Mouse (Mus musculus): ENCODE data around the gene Magi2. TPM values are rescaled to one million over a fixed set of nuclear protein-coding genes. Genes with fewer than 3 reads are reported as not detected.

Magi2 gene
- polyA plus RNA-seq, 1 experiment: 0.48 TPM

DNA sequence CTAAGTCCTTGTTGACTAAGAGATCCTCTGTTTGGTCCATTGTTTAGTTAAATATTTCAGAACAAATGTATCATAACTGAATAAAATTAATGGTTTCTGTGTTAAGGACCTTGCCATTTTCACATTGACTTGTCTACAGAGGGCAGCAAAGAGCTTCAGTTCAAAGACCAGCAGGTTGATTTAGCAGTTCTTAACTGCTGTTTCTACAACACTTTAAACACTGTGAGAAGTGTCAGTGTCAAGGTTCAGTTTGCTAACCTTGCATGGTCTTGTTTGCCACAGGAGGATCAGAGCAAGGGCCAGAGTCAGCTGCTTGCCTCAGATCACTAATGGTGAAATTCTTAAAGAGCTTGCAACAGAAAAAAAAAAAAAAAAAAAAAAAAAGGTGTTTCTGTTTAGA is 295.3 kb downstream of the Magi2 start:
- no peaks in the 10 kb centered on the region for H3K79me2 ChIP-seq (ENCODE audit: control insufficient read depth, insufficient read depth)
- H3K27me3 ChIP-seq (ENCODE audit: control insufficient read depth, insufficient read depth, insufficient read length): no peaks in the 10 kb centered on the region
- TF ChIP-seq MAX (IDR thresholded peaks at IDR 0.05; ENCODE audit: low read depth): no peak
- TF ChIP-seq MYOD1 (IDR thresholded peaks at IDR 0.05; ENCODE audit: control insufficient read depth in 1 of 3, insufficient read length in 2 of 3, low read depth in 2 of 3): no peak
- no peak for TF ChIP-seq TCF3 (IDR thresholded peaks at IDR 0.05; ENCODE audit: insufficient read length, low read depth)
- no peak for TF ChIP-seq E2F4 (IDR thresholded peaks at IDR 0.05; ENCODE audit: insufficient read depth)
- TF ChIP-seq POLR2AphosphoS2 (IDR thresholded peaks at IDR 0.05; ENCODE audit: insufficient read length, low read depth): no peak
- no peak for TF ChIP-seq REST (IDR thresholded peaks at IDR 0.05; ENCODE audit: insufficient read depth, insufficient read length)
- no peak for TF ChIP-seq USF1 (IDR thresholded peaks at IDR 0.05; ENCODE audit: low read depth)
- no peak for TF ChIP-seq SRF (IDR thresholded peaks at IDR 0.05; ENCODE audit: control insufficient read depth, insufficient read length, low read depth)
- TF ChIP-seq TCF12 (IDR thresholded peaks at IDR 0.05; ENCODE audit: insufficient read depth, poor library complexity, severe bottlenecking): no peak
- TF ChIP-seq MYOG (IDR thresholded peaks at IDR 0.05; ENCODE audit: control insufficient read depth in 1 of 3, insufficient read depth in 1 of 3, insufficient read length in 2 of 3, low read depth in 2 of 3): no peak
- TF ChIP-seq POLR2A (IDR thresholded peaks at IDR 0.05; ENCODE audit: insufficient read length, low read depth): no peak
- no peak for TF ChIP-seq CEBPB (IDR thresholded peaks at IDR 0.05; ENCODE audit: insufficient read depth, poor library complexity, severe bottlenecking)
- no peak overlapping the region for H3ac ChIP-seq (ENCODE audit: control insufficient read depth, insufficient read length)
- H3K4me3 ChIP-seq: no peak overlapping the region
- no peak overlapping the region for H3K4me2 ChIP-seq (ENCODE audit: low read depth)
- H3K36me3 ChIP-seq (ENCODE audit: control insufficient read depth, insufficient read depth): no peaks in the 10 kb centered on the region

GRCm38 (mm10) chr5:19539348-19539747 is 312.5 kb downstream of the Magi2 start:
- no peak for TF ChIP-seq MYOG (IDR thresholded peaks at IDR 0.05; ENCODE audit: control insufficient read depth in 1 of 3, insufficient read depth in 1 of 3, insufficient read length in 2 of 3, low read depth in 2 of 3)
- TF ChIP-seq TCF3 (IDR thresholded peaks at IDR 0.05; ENCODE audit: insufficient read length, low read depth): no peak
- TF ChIP-seq USF1 (IDR thresholded peaks at IDR 0.05; ENCODE audit: low read depth): no peak
- no peak for TF ChIP-seq MYOD1 (IDR thresholded peaks at IDR 0.05; ENCODE audit: control insufficient read depth in 1 of 3, insufficient read length in 2 of 3, low read depth in 2 of 3)
- no peak for TF ChIP-seq TCF12 (IDR thresholded peaks at IDR 0.05; ENCODE audit: insufficient read depth, poor library complexity, severe bottlenecking)
- no peak for TF ChIP-seq POLR2AphosphoS2 (IDR thresholded peaks at IDR 0.05; ENCODE audit: insufficient read length, low read depth)
- no peak for TF ChIP-seq E2F4 (IDR thresholded peaks at IDR 0.05; ENCODE audit: insufficient read depth)
- TF ChIP-seq REST (IDR thresholded peaks at IDR 0.05; ENCODE audit: insufficient read depth, insufficient read length): no peak
- TF ChIP-seq CEBPB (IDR thresholded peaks at IDR 0.05; ENCODE audit: insufficient read depth, poor library complexity, severe bottlenecking): no peak
- H3K4me3 ChIP-seq: no peak overlapping the region
- no peak overlapping the region for H3K4me2 ChIP-seq (ENCODE audit: low read depth)
- no peaks in the 10 kb centered on the region for H3K79me2 ChIP-seq (ENCODE audit: control insufficient read depth, insufficient read depth)
- H3ac ChIP-seq (ENCODE audit: control insufficient read depth, insufficient read length): no peak overlapping the region
- H3K36me3 ChIP-seq (ENCODE audit: control insufficient read depth, insufficient read depth): no peaks in the 10 kb centered on the region
- no peaks in the 10 kb centered on the region for H3K27me3 ChIP-seq (ENCODE audit: control insufficient read depth, insufficient read depth, insufficient read length)

- Histone ChIP-seq H3K4me3 (no peak overlapping the region), H3K27me3 (ENCODE audit: control insufficient read depth, insufficient read depth, insufficient read length) (no peaks in the 10 kb centered on the region), H3ac (ENCODE audit: control insufficient read depth, insufficient read length) (no peak overlapping the region), H3K36me3 (ENCODE audit: control insufficient read depth, insufficient read depth) (no peaks in the 10 kb centered on the region), H3K79me2 (ENCODE audit: control insufficient read depth, insufficient read depth) (no peaks in the 10 kb centered on the region), H3K4me2 (ENCODE audit: low read depth) (no peak overlapping the region)
- TF ChIP-seq POLR2A (IDR thresholded peaks at IDR 0.05; ENCODE audit: insufficient read length, low read depth) (no peak), REST (IDR thresholded peaks at IDR 0.05; ENCODE audit: insufficient read depth, insufficient read length) (no peak), CEBPB (IDR thresholded peaks at IDR 0.05; ENCODE audit: insufficient read depth, poor library complexity, severe bottlenecking) (no peak), MYOG (IDR thresholded peaks at IDR 0.05; ENCODE audit: control insufficient read depth in 1 of 3, insufficient read depth in 1 of 3, insufficient read length in 2 of 3, low read depth in 2 of 3) (no peak), USF1 (IDR thresholded peaks at IDR 0.05; ENCODE audit: low read depth) (no peak), TCF12 (IDR thresholded peaks at IDR 0.05; ENCODE audit: insufficient read depth, poor library complexity, severe bottlenecking) (no peak), TCF3 (IDR thresholded peaks at IDR 0.05; ENCODE audit: insufficient read length, low read depth) (no peak), MYOD1 (IDR thresholded peaks at IDR 0.05; ENCODE audit: control insufficient read depth in 1 of 3, insufficient read length in 2 of 3, low read depth in 2 of 3) (no peak), POLR2AphosphoS2 (IDR thresholded peaks at IDR 0.05; ENCODE audit: insufficient read length, low read depth) (no peak), E2F4 (IDR thresholded peaks at IDR 0.05; ENCODE audit: insufficient read depth) (no peak), SRF (IDR thresholded peaks at IDR 0.05; ENCODE audit: control insufficient read depth, insufficient read length, low read depth) (no peak), MAX (IDR thresholded peaks at IDR 0.05; ENCODE audit: low read depth) (no peak)
Measured at GRCm38 (mm10) chr5:19546424-19546823, 319.6 kb downstream of the Magi2 start.

- Histone ChIP-seq H3K27me3 (ENCODE audit: control insufficient read depth, insufficient read depth, insufficient read length) (no peaks in the 10 kb centered on the region), H3ac (ENCODE audit: control insufficient read depth, insufficient read length) (no peak overlapping the region), H3K4me3 (no peak overlapping the region), H3K79me2 (ENCODE audit: control insufficient read depth, insufficient read depth) (no peaks in the 10 kb centered on the region), H3K4me2 (ENCODE audit: low read depth) (no peak overlapping the region), H3K36me3 (ENCODE audit: control insufficient read depth, insufficient read depth) (no peaks in the 10 kb centered on the region)
- no peak for TF ChIP-seq SRF (IDR thresholded peaks at IDR 0.05; ENCODE audit: control insufficient read depth, insufficient read length, low read depth)
- TF ChIP-seq USF1 (IDR thresholded peaks at IDR 0.05; ENCODE audit: low read depth): no peak
- TF ChIP-seq CEBPB (IDR thresholded peaks at IDR 0.05; ENCODE audit: insufficient read depth, poor library complexity, severe bottlenecking): no peak
- TF ChIP-seq E2F4 (IDR thresholded peaks at IDR 0.05; ENCODE audit: insufficient read depth): no peak
- no peak for TF ChIP-seq POLR2AphosphoS2 (IDR thresholded peaks at IDR 0.05; ENCODE audit: insufficient read length, low read depth)
- TF ChIP-seq MYOD1 (IDR thresholded peaks at IDR 0.05; ENCODE audit: control insufficient read depth in 1 of 3, insufficient read length in 2 of 3, low read depth in 2 of 3): no peak
- TF ChIP-seq POLR2A (IDR thresholded peaks at IDR 0.05; ENCODE audit: insufficient read length, low read depth): no peak
- no peak for TF ChIP-seq MAX (IDR thresholded peaks at IDR 0.05; ENCODE audit: low read depth)
- TF ChIP-seq MYOG (IDR thresholded peaks at IDR 0.05; ENCODE audit: control insufficient read depth in 1 of 3, insufficient read depth in 1 of 3, insufficient read length in 2 of 3, low read depth in 2 of 3): no peak
- no peak for TF ChIP-seq TCF3 (IDR thresholded peaks at IDR 0.05; ENCODE audit: insufficient read length, low read depth)
- no peak for TF ChIP-seq REST (IDR thresholded peaks at IDR 0.05; ENCODE audit: insufficient read depth, insufficient read length)
- no peak for TF ChIP-seq TCF12 (IDR thresholded peaks at IDR 0.05; ENCODE audit: insufficient read depth, poor library complexity, severe bottlenecking)
Measured at GRCm38 (mm10) chr5:19546900-19547299, 320.1 kb downstream of the Magi2 start.

Measured in myocyte (in vitro differentiated cells).